Mouse (Mus musculus) midbrain, postnatal 0 days (tissue): ENCODE measurements around the gene Tead1. TPM values are rescaled to one million over a fixed set of nuclear protein-coding genes. Genes with fewer than 3 reads are reported as not detected.
A peak's percentile ranks its signal among the peaks of the same experiment; 100 is the strongest.

ENCODE experiments used
- ATAC-seq: fragments of 200-750 bp; cut with Nextera tagmentation; 2 replicates; pipeline ENCODE4 v1.8.0; 2017; ENCODE audit warnings: moderate number of reproducible peaks, mild to moderate bottlenecking, moderate TSS enrichment, moderate library complexity; ENCODE audit not compliant: low FRiP score
- DNase-seq: peaks from one replicate; pipeline ENCODE4 v3.0.0-alpha.2; 2015; ENCODE audit warnings: low spot score
- H3K27ac ChIP-seq: fragments of 300-500 bp; sonication (generic); 2 replicates; pipeline ENCODE4 v1.5.1; 2014; ENCODE audit warnings: low read depth, mild to moderate bottlenecking, low read length, mixed read lengths
- H3K27me3 ChIP-seq: fragments of 300-500 bp; sonication (generic); 2 replicates; pipeline ENCODE4 v1.6.1; 2014; ENCODE audit warnings: low read length, control low read depth, mixed read lengths; ENCODE audit not compliant: insufficient read depth
- H3K36me3 ChIP-seq: fragments of 300-500 bp; sonication (generic); 2 replicates; pipeline ENCODE4 v1.6.1; 2014; ENCODE audit warnings: low read length, control low read depth, mixed read lengths; ENCODE audit not compliant: insufficient read depth
- H3K4me1 ChIP-seq: fragments of 300-500 bp; sonication (generic); 2 replicates; pipeline ENCODE4 v1.6.1; 2014; ENCODE audit warnings: mild to moderate bottlenecking, control low read depth, antibody characterized with exemption, low read length, mixed read lengths; ENCODE audit not compliant: insufficient read depth
- H3K4me2 ChIP-seq: fragments of 300-500 bp; sonication (generic); 2 replicates; pipeline ENCODE4 v1.6.1; 2014; ENCODE audit warnings: low read depth, mild to moderate bottlenecking, low read length, mixed read lengths; ENCODE audit not compliant: poor library complexity, severe bottlenecking
- H3K4me3 ChIP-seq: fragments of 300-500 bp; sonication (generic); 2 replicates; pipeline ENCODE4 v1.5.1; 2014; ENCODE audit warnings: low read depth, mild to moderate bottlenecking, low read length, moderate library complexity
- H3K9ac ChIP-seq: fragments of 300-500 bp; sonication (generic); replicated peaks from 2 replicates; pipeline ENCODE4 v1.6.1; 2014; ENCODE audit warnings: mild to moderate bottlenecking, low read length, moderate library complexity, mixed read lengths; ENCODE audit not compliant: poor library complexity, severe bottlenecking
- H3K9me3 ChIP-seq: fragments of 300-500 bp; sonication (generic); 2 replicates; pipeline ENCODE4 v1.6.1; 2016; ENCODE audit warnings: low read length, control low read depth
- CTCF ChIP-seq: IDR thresholded peaks from 2 replicates; pipeline ENCODE4 v1.5.1; 2016; ENCODE audit warnings: antibody characterized with exemption, mild to moderate bottlenecking
- WGBS: fragments of 180-500 bp; shearing (Covaris S2); extraction: QIAGEN DNeasy Blood & Tissue Kit; methylation state at CpG from one replicate; pipeline ENCODE4 v1.1.7; 2014; 5-methylcytosine and 5-hydroxymethylcytosine counted together
- polyA plus RNA-seq: library from polyadenylated mRNA; unstranded; fragments of >200 nt; fragmentation: Nextera tagmentation; extraction: Ambion mirVana; gene quantifications from 2 replicates; pipeline ENCODE4 v1.2.1, GENCODE M21; 2015
- total RNA-seq: library from RNA; depleted of rRNA; stranded (reverse); fragments of >200 nt; gene quantifications from 2 replicates; pipeline ENCODE4 v1.2.3, GENCODE M21; 2014

Gene Tead1
- total and polyA plus RNA-seq, 2 experiments from 2014 or later: 8.0 to 16.6 TPM

DNA sequence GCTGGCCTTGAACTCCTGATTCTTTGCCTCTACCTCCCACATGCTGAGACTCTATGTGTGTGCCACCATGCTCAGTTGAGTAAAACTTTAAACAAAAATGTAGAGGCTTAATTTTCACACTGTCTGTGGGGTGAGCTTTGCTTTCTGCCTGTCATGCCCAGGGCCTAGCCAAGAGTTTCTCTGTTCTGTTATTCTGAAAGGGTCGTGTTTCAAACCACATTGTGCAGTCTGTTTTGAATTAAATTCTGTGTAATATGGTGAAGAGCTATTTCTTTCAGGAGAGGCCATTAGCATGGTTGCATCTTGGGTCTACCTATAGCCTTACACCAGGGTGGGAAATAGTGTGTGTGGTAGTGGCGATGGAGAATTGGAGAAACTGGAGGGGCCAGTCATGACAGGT, 90.7 kb downstream of the Tead1 start:
- H3K4me3 ChIP-seq: no peak overlapping the region
- no peak for DNase-seq
- ATAC-seq: no peak
- H3K9ac ChIP-seq: no peak overlapping the region
- H3K36me3 ChIP-seq: no peaks in the 10 kb centered on the region
- 73% methylated on average over 2 of the region's 2 CpGs for WGBS
- H3K4me2 ChIP-seq: no peak overlapping the region
- TF ChIP-seq CTCF: no peak
- no peaks in the 10 kb centered on the region for H3K9me3 ChIP-seq
- no peaks in the 10 kb centered on the region for H3K4me1 ChIP-seq
- H3K27me3 ChIP-seq: no peaks in the 10 kb centered on the region
- H3K27ac ChIP-seq: no peak overlapping the region

DNA sequence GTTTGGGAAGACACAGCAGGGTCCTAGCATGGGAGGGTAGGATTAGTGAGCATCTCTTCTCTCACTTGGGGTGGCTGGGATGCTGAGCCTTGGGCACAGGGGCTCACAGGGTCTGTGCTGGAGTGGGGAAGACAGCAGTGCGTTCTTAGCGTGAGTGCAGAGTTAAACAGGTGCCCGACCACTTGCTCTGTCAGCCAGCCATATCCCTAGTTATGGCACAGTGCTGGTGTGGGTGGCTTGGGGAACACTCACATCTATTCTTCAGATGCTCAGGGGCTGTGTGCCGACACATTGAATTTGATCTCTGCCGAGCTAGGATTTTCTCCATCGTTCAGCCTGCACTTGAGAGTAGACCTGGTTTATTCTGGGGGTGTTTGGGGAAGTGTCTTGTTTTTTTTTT, 92.3 kb downstream of the Tead1 start:
- H3K27me3 ChIP-seq: no peaks in the 10 kb centered on the region
- ATAC-seq (no peak), DNase-seq (no peak)
- no peak for TF ChIP-seq CTCF
- H3K4me2 ChIP-seq: no peak overlapping the region
- no peak overlapping the region for H3K4me3 ChIP-seq
- H3K27ac ChIP-seq: no peak overlapping the region
- H3K9me3 ChIP-seq: no peaks in the 10 kb centered on the region
- peaks cover 5% of the 10 kb centered on the region; the same call in 1 of the 2 replicates for H3K4me1 ChIP-seq
- no peaks in the 10 kb centered on the region for H3K36me3 ChIP-seq
- H3K9ac ChIP-seq: no peak overlapping the region
- 82% methylated on average over 6 of the region's 6 CpGs for WGBS

GRCm38 (mm10) chr7:112772777-112773176, 93.7 kb downstream of the Tead1 start:
- 77% methylated on average over 6 of the region's 6 CpGs for WGBS
- Histone ChIP-seq H3K4me2 (no peak overlapping the region), H3K4me3 (no peak overlapping the region), H3K9me3 (no peaks in the 10 kb centered on the region), H3K27me3 (no peaks in the 10 kb centered on the region), H3K9ac (no peak overlapping the region), H3K27ac (no peak overlapping the region), H3K4me1 (peaks cover 5% of the 10 kb centered on the region; the same call in 1 of the 2 replicates), H3K36me3 (no peaks in the 10 kb centered on the region)
- TF ChIP-seq CTCF: no peak
- ATAC-seq (no peak), DNase-seq (no peak)

DNA sequence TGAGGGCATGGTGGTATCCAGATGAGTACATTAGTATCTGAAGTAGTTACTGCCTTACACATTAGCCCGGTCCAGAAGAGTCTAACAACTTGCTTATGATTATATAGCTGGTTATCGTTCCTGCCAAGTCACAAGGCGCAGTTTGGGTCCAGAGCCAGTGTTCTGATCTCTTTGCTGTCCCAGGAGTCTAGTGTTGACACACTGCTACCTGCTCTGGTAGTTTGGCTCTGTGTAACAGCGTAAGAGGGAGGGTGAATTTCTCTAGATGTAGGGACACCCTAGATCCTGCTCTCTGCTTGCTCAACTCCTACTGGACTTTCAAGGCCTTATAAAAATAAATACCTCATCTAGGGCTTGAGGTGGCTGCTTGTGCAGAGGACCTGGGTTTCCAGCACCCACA, 94.5 kb downstream of the Tead1 start:
- H3K27me3 ChIP-seq: no peaks in the 10 kb centered on the region
- no peak overlapping the region for H3K27ac ChIP-seq
- DNase-seq (no peak), ATAC-seq (no peak)
- no peak overlapping the region for H3K4me2 ChIP-seq
- no peak for TF ChIP-seq CTCF
- no peak overlapping the region for H3K9ac ChIP-seq
- no peaks in the 10 kb centered on the region for H3K9me3 ChIP-seq
- 90% methylated on average over 4 of the region's 4 CpGs for WGBS
- no peak overlapping the region for H3K4me3 ChIP-seq
- H3K4me1 ChIP-seq: peaks cover 5% of the 10 kb centered on the region; the same call in 1 of the 2 replicates
- H3K36me3 ChIP-seq: no peaks in the 10 kb centered on the region

- ATAC-seq: no peak
Observed at GRCm38 (mm10) chr7:112775816-112776215, 96.7 kb downstream of the Tead1 start.

GRCm38 (mm10) chr7:112776670-112777069, 97.6 kb downstream of the Tead1 start:
- no peak overlapping the region for H3K9ac ChIP-seq
- H3K36me3 ChIP-seq: no peaks in the 10 kb centered on the region
- no peak overlapping the region for H3K27ac ChIP-seq
- peaks cover 5% of the 10 kb centered on the region; the same call in 1 of the 2 replicates for H3K4me1 ChIP-seq
- no peaks in the 10 kb centered on the region for H3K27me3 ChIP-seq
- H3K9me3 ChIP-seq: no peaks in the 10 kb centered on the region
- 44% methylated on average over 5 of the region's 5 CpGs for WGBS
- H3K4me2 ChIP-seq: no peak overlapping the region
- TF ChIP-seq CTCF: no peak
- H3K4me3 ChIP-seq: no peak overlapping the region
- ATAC-seq (no peak), DNase-seq (peak; percentile 64)

More at GRCm38 (mm10) chr7:112775816-112776215, 96.7 kb downstream of the Tead1 start:
- peaks cover 5% of the 10 kb centered on the region; the same call in 1 of the 2 replicates for H3K4me1 ChIP-seq
- H3K27me3 ChIP-seq: no peaks in the 10 kb centered on the region
- H3K27ac ChIP-seq: no peak overlapping the region
- H3K4me3 ChIP-seq: no peak overlapping the region
- no peak for DNase-seq
- no peak overlapping the region for H3K4me2 ChIP-seq
- no peaks in the 10 kb centered on the region for H3K9me3 ChIP-seq
- WGBS: 61% methylated on average over 5 of the region's 5 CpGs
- H3K9ac ChIP-seq: no peak overlapping the region
- TF ChIP-seq CTCF: no peak
- no peaks in the 10 kb centered on the region for H3K36me3 ChIP-seq
